Mouse (Mus musculus) B cell, adult 67 days (primary cell): ENCODE data around the gene Arhgap31. TPM values are rescaled to one million over a fixed set of nuclear protein-coding genes. Genes with fewer than 3 reads are reported as not detected.

Source experiments
- total RNA-seq, 2 experiments: library from RNA; stranded (reverse); gene quantifications; 4 replicates each; pipeline ENCODE4 v1.2.4; 2023

Arhgap31 gene
- total RNA-seq, result 1 to 10 TPM; 2.5 to 2.6 TPM

GRCm38 (mm10) chr16:38712581-38713403 is at the start of gene Arhgap31:
Gene Arhgap31, minus strand, starts transcription at chr16:38713274.

GRCm38 (mm10) chr16:38742113-38742658 is 29.1 kb upstream of the Arhgap31 start, which contains the start of gene B4galt4:
Gene B4galt4, plus strand, starts transcription at chr16:38742264.

GRCm38 (mm10) chr16:38558221-38558748 is 154.8 kb downstream of the Arhgap31 start, which contains the start of gene Tmem39a:
Gene Tmem39a, plus strand, starts transcription at chr16:38558698.

GRCm38 (mm10) chr16:38549479-38550396 is 163.3 kb downstream of the Arhgap31 start, which contains the start of gene Poglut1:
Gene Poglut1, minus strand, starts transcription at chr16:38550258.

Other genes with a start within 250 kb of the Arhgap31 start
- 10 to 100 TPM; 21.4 to 22.9 TPM for gene Timmdc1, start 190.6 kb downstream of the Arhgap31 start, total RNA-seq
- 10 to 100 TPM; 32.7 to 36.1 TPM for gene Poglut1, start 163.0 kb downstream of the Arhgap31 start, total RNA-seq
- gene Tmem39a, start 154.6 kb downstream of the Arhgap31 start, total RNA-seq, result 10 to 100 TPM; 63.8 to 67.0 TPM
- gene B4galt4, start 29.0 kb upstream of the Arhgap31 start, total RNA-seq, result 1 to 10 TPM in 1 of 2 experiments, under 1 TPM in 1; 0.61 to 1.4 TPM
- not detected for gene Upk1b, start 87.1 kb upstream of the Arhgap31 start, total RNA-seq
- not detected for gene 4930435E12Rik, start 115.5 kb upstream of the Arhgap31 start, total RNA-seq
- not detected for gene Igsf11, start 179.4 kb upstream of the Arhgap31 start, total RNA-seq